Mouse (Mus musculus): ENCODE results near the gene Akap12. TPM values are rescaled to one million over a fixed set of nuclear protein-coding genes. Genes with fewer than 3 reads are reported as not detected.
A peak's percentile ranks its signal among the peaks of the same experiment; 100 is the strongest.

Gene Akap12
- polyA plus RNA-seq (2015; fragmentation: Nextera tagmentation; extraction: Ambion mirVana) = 4.6 and 4.9 TPM in 2 replicates

- Histone ChIP-seq H3K4me3 (ENCODE audit: low read depth, low read length) (peak within 1 kb of the TSS; percentile 55), H3K4me2 (ENCODE audit: low read depth, low read length) (peak within 1 kb of the TSS; percentile 62), H3K27me3 (ENCODE audit: control insufficient read depth, insufficient read depth, low read depth, low read length) (peaks cover 26% of the 10 kb centered on the region), H3K27ac (ENCODE audit: low read length) (no peak within 1 kb of the TSS), H3K4me1 (ENCODE audit: control insufficient read depth, low read depth, low read length) (no peaks in the 10 kb centered on the region; the same call in 1 of the 2 replicates), H3K9me3 (replicated peaks; ENCODE audit: control insufficient read depth, low read length) (no peaks in the 10 kb centered on the region), H3K9ac (ENCODE audit: low read depth, low read length) (peak within 1 kb of the TSS; percentile 16; the same call in 1 of the 2 replicates), H3K36me3 (ENCODE audit: control insufficient read depth, insufficient read depth) (no peaks in the 10 kb centered on the region)
- ATAC-seq (ENCODE audit: low read depth) = no peak
- whole genome bisulfite sequencing (ENCODE audit: insufficient replicate concordance) = 1% methylated on average over 53 of the region's 54 CpGs
Measured at GRCm38 (mm10) chr10:4266041-4266930, at the start of gene Akap12. Akap12 (plus strand) TSS chr10:4266380.

DNA sequence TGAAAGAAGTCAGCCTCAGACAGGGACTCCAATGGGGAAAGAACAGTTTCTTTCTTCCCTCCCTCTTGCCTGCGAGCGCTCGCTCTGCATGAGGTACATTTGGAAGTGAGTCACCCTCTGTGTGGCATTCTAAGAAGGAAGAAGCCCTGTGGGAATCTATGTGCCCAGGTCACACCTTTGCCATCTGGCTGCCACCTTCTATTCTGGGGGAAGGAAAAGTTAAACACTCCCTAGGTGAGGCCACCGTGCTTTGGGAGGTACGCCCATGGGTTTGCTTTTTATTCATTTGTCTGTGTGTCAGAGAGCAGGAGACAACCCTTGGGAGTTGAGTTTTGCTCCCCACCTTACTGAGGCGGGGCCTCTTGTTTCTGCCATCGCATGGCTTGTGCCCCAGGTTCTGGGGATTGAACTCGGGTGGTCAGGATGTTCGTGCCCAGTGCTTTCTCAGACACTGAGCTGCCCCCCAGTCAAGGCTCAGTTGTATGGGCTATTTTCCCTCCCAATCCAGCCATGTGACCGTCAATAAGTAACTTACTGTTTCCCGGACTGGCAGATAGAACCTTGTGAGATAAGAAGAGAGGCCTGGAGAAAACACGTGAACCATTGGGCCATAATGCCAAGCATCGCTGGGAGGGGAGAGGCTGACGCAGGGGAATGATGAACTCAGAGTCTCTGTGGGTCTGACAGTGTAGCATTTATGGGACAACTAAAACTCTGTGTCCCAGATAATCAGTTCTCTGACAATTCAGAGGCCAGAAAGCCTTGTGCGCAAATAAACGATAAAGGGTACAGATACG, 35.4 kb upstream of the Akap12 start:
- H3K27ac ChIP-seq (ENCODE audit: low read length) = no peak overlapping the region
- H3K36me3 ChIP-seq (ENCODE audit: control insufficient read depth, insufficient read depth) = no peaks in the 10 kb centered on the region
- no peak overlapping the region for H3K9ac ChIP-seq (ENCODE audit: low read depth, low read length)
- ATAC-seq (ENCODE audit: low read depth) = no peak
- H3K4me3 ChIP-seq (ENCODE audit: low read depth, low read length) = no peak overlapping the region
- H3K9me3 ChIP-seq (replicated peaks; ENCODE audit: control insufficient read depth, low read length) = no peaks in the 10 kb centered on the region
- no peaks in the 10 kb centered on the region for H3K4me1 ChIP-seq (ENCODE audit: control insufficient read depth, low read depth, low read length)
- H3K27me3 ChIP-seq (ENCODE audit: control insufficient read depth, insufficient read depth, low read depth, low read length) = no peaks in the 10 kb centered on the region
- WGBS (ENCODE audit: insufficient replicate concordance) = 74% methylated on average over 17 of the region's 17 CpGs
- H3K4me2 ChIP-seq (ENCODE audit: low read depth, low read length) = no peak overlapping the region

- Histone ChIP-seq H3K4me3 (ENCODE audit: low read depth, low read length) (no peak overlapping the region), H3K27ac (ENCODE audit: low read length) (no peak overlapping the region), H3K9ac (ENCODE audit: low read depth, low read length) (no peak overlapping the region), H3K36me3 (ENCODE audit: control insufficient read depth, insufficient read depth) (no peaks in the 10 kb centered on the region), H3K9me3 (replicated peaks; ENCODE audit: control insufficient read depth, low read length) (no peaks in the 10 kb centered on the region), H3K27me3 (ENCODE audit: control insufficient read depth, insufficient read depth, low read depth, low read length) (no peaks in the 10 kb centered on the region), H3K4me2 (ENCODE audit: low read depth, low read length) (no peak overlapping the region), H3K4me1 (ENCODE audit: control insufficient read depth, low read depth, low read length) (no peaks in the 10 kb centered on the region)
- no peak for ATAC-seq (ENCODE audit: low read depth)
- 41% methylated on average over 9 of the region's 9 CpGs for WGBS (ENCODE audit: insufficient replicate concordance)
Measured at GRCm38 (mm10) chr10:4233102-4233501, 33.1 kb upstream of the Akap12 start.

GRCm38 (mm10) chr10:4239794-4240574, 26.2 kb upstream of the Akap12 start:
- H3K4me2 ChIP-seq (ENCODE audit: low read depth, low read length) = no peak overlapping the region

GRCm38 (mm10) chr10:4243591-4244300, 22.4 kb upstream of the Akap12 start:
- Histone ChIP-seq H3K27me3 (ENCODE audit: control insufficient read depth, insufficient read depth, low read depth, low read length) (no peaks in the 10 kb centered on the region), H3K9ac (ENCODE audit: low read depth, low read length) (no peak overlapping the region), H3K36me3 (ENCODE audit: control insufficient read depth, insufficient read depth) (no peaks in the 10 kb centered on the region), H3K9me3 (replicated peaks; ENCODE audit: control insufficient read depth, low read length) (no peaks in the 10 kb centered on the region), H3K4me3 (ENCODE audit: low read depth, low read length) (no peak overlapping the region), H3K4me2 (ENCODE audit: low read depth, low read length) (no peak overlapping the region), H3K4me1 (ENCODE audit: control insufficient read depth, low read depth, low read length) (no peaks in the 10 kb centered on the region), H3K27ac (ENCODE audit: low read length) (no peak overlapping the region)
- ATAC-seq (ENCODE audit: low read depth) = no peak
- WGBS (ENCODE audit: insufficient replicate concordance) = 75% methylated on average over 16 of the region's 16 CpGs

More at GRCm38 (mm10) chr10:4239794-4240574, 26.2 kb upstream of the Akap12 start:
- 47% methylated on average over 5 of the region's 5 CpGs for WGBS (ENCODE audit: insufficient replicate concordance)
- no peaks in the 10 kb centered on the region for H3K9me3 ChIP-seq (replicated peaks; ENCODE audit: control insufficient read depth, low read length)
- no peaks in the 10 kb centered on the region for H3K36me3 ChIP-seq (ENCODE audit: control insufficient read depth, insufficient read depth)
- H3K4me1 ChIP-seq (ENCODE audit: control insufficient read depth, low read depth, low read length) = no peaks in the 10 kb centered on the region
- no peak for ATAC-seq (ENCODE audit: low read depth)
- no peak overlapping the region for H3K27ac ChIP-seq (ENCODE audit: low read length)
- H3K27me3 ChIP-seq (ENCODE audit: control insufficient read depth, insufficient read depth, low read depth, low read length) = no peaks in the 10 kb centered on the region
- H3K4me3 ChIP-seq (ENCODE audit: low read depth, low read length) = no peak overlapping the region
- H3K9ac ChIP-seq (ENCODE audit: low read depth, low read length) = no peak overlapping the region

GRCm38 (mm10) chr10:4245812-4246211, 20.4 kb upstream of the Akap12 start:
- no peak for ATAC-seq (ENCODE audit: low read depth)
- Histone ChIP-seq H3K27ac (ENCODE audit: low read length) (no peak overlapping the region), H3K9ac (ENCODE audit: low read depth, low read length) (no peak overlapping the region), H3K36me3 (ENCODE audit: control insufficient read depth, insufficient read depth) (no peaks in the 10 kb centered on the region), H3K9me3 (replicated peaks; ENCODE audit: control insufficient read depth, low read length) (no peaks in the 10 kb centered on the region), H3K4me2 (ENCODE audit: low read depth, low read length) (no peak overlapping the region), H3K4me1 (ENCODE audit: control insufficient read depth, low read depth, low read length) (no peaks in the 10 kb centered on the region), H3K27me3 (ENCODE audit: control insufficient read depth, insufficient read depth, low read depth, low read length) (no peaks in the 10 kb centered on the region), H3K4me3 (ENCODE audit: low read depth, low read length) (no peak overlapping the region)
- WGBS (ENCODE audit: insufficient replicate concordance) = 72% methylated on average over 2 of the region's 2 CpGs

GRCm38 (mm10) chr10:4246407-4246806, 19.8 kb upstream of the Akap12 start:
- Histone ChIP-seq H3K27ac (ENCODE audit: low read length) (no peak overlapping the region), H3K27me3 (ENCODE audit: control insufficient read depth, insufficient read depth, low read depth, low read length) (no peaks in the 10 kb centered on the region), H3K4me3 (ENCODE audit: low read depth, low read length) (no peak overlapping the region), H3K4me2 (ENCODE audit: low read depth, low read length) (no peak overlapping the region), H3K9ac (ENCODE audit: low read depth, low read length) (no peak overlapping the region), H3K9me3 (replicated peaks; ENCODE audit: control insufficient read depth, low read length) (no peaks in the 10 kb centered on the region), H3K36me3 (ENCODE audit: control insufficient read depth, insufficient read depth) (no peaks in the 10 kb centered on the region), H3K4me1 (ENCODE audit: control insufficient read depth, low read depth, low read length) (no peaks in the 10 kb centered on the region)
- 57% methylated on average over 7 of the region's 7 CpGs for WGBS (ENCODE audit: insufficient replicate concordance)
- ATAC-seq (ENCODE audit: low read depth) = no peak

GRCm38 (mm10) chr10:4249235-4249845, 16.8 kb upstream of the Akap12 start:
- ATAC-seq (ENCODE audit: low read depth) = no peak

More at GRCm38 (mm10) chr10:4249235-4249845, 16.8 kb upstream of the Akap12 start:
- 28% methylated on average over 4 of the region's 4 CpGs for WGBS (ENCODE audit: insufficient replicate concordance)
- Histone ChIP-seq H3K4me3 (ENCODE audit: low read depth, low read length) (no peak overlapping the region), H3K9me3 (replicated peaks; ENCODE audit: control insufficient read depth, low read length) (no peaks in the 10 kb centered on the region), H3K36me3 (ENCODE audit: control insufficient read depth, insufficient read depth) (no peaks in the 10 kb centered on the region), H3K27ac (ENCODE audit: low read length) (no peak overlapping the region), H3K4me1 (ENCODE audit: control insufficient read depth, low read depth, low read length) (no peaks in the 10 kb centered on the region), H3K9ac (ENCODE audit: low read depth, low read length) (no peak overlapping the region), H3K27me3 (ENCODE audit: control insufficient read depth, insufficient read depth, low read depth, low read length) (no peaks in the 10 kb centered on the region), H3K4me2 (ENCODE audit: low read depth, low read length) (no peak overlapping the region)

All from liver, embryonic 16.5 days (tissue).